Mouse (Mus musculus): ENCODE results near the gene Rpp25.

Gene Rpp25

DNA sequence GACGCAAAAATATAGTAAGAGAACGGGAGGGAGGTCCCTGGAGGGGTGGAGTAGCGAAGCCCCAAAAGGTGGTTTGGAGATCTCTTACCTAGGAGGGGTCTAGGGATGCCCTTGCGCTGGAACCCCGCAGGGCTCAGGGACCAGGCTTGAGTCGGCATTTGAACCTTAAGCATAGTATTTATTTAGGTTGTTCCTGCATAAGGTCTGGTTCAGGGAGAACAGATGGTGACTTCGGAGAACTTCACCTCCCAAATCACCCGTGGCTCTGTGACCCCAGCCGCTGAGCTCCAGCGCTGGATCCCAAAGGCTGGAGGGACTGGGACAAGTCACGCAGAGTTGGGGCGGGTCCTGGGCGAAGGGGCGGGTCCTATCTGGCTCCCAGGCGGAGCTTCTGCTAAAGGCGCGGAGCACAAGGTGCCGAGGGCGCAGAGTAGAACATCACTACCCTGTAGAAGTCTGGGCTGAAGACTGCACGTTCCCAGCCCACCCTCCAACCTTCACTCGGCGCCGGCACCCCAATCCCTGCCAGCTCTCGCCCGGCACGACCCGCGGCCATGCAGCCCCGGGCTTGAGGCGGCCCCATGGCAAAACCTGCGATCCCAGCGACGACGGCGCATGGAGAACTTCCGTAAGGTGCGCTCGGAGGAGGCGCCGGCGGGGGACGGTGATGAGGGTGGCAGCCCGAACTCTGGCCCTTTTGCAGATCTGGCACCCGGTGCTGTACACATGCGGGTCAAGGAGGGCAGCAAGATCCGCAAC, at the start of gene Rpp25:
Rpp25 (plus strand) TSS at position 405 of the 759 bp plus-strand sequence.
- peak in 1 of 2 experiments; percentile 54 for DNase-seq (ENCODE audit: low spot score in 2 of 2)

DNA sequence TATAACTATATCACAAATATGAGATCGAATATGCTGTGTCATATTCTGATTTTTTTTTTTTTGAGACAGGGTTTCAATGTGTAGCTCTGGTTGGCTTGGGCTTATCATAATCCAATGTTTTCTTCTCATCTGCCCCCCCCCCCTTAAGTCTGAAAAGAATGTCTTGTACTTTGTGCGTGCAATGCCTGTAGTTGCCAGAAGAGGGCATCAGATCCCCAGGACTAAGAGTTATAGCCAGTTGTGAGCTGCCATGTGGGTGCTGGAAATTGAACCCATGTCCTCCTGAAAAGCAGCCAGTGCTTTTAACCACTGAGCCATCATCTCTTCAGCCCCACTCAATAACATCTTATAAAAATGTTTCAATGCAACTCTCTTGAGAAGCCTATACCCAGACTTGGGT, 44.1 kb upstream of the Rpp25 start:
- no peak for DNase-seq (ENCODE audit: low spot score in 2 of 2)

DNA sequence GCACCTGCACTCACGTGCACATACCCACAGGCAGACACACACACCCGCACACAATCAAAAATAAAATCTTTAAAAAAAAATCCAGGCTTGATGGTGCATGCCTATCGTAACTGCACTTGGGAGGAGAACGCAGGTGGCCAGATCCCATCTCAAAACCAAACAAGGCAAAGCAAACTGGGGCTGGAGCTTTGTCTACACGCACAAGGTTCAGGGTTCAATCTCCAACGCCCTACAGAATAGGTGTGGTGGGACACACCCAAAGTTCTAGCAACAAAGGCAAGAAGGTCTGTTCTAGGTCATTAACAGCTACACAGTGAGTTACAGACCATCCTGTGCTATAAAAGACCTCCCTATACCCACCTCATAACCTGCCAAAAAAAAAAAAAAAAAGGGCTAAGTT, 41.0 kb upstream of the Rpp25 start:
- DNase-seq (ENCODE audit: low spot score in 2 of 2): no peak

DNA sequence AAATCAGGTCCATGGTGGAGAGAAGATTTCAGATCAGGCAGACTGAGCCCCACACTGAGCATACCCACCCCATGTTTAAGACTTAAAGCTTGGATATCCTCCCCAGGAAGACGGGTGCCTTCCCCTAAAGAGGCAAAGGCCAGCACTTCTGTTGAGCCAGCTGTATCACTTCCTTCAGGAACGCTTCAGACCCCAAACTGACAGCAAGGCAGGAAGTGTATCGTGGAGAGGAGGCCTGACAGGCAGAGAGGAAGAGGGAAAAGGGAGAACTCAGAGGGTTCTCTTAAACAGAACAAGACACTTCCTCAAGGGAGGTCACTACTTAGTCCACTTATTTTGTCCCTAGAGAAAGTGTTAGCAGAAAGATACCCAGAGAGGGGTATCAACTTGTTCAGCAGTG, 37.7 kb upstream of the Rpp25 start:
- no peak for DNase-seq (ENCODE audit: low spot score in 2 of 2)

DNA sequence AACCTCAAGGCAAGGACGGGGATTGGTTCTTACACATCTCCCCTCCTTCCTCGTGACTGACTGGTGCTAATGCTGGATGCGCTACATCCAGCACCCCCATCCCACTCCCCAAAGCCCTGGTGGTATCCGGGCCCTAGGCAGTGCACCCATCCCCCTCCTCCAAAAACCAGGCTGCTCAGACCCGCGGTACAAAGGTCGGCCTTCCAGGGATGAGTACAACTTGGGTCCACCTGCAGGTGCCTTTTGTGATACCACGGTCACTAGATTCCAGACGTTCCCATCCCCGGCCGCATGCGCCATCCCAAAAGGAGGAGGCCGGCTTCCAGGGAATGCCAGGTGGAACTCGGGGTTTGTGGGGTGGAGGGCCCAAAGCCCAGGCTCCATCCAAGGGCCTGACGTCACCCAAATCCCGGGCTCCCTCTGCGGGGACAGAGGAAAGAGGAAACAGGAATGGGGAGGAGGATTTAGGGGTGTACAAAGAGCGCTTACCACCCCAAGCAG, 36.5 kb upstream of the Rpp25 start:
- peak; percentile 33 to 55 for DNase-seq (ENCODE audit: low spot score in 2 of 2)

DNA sequence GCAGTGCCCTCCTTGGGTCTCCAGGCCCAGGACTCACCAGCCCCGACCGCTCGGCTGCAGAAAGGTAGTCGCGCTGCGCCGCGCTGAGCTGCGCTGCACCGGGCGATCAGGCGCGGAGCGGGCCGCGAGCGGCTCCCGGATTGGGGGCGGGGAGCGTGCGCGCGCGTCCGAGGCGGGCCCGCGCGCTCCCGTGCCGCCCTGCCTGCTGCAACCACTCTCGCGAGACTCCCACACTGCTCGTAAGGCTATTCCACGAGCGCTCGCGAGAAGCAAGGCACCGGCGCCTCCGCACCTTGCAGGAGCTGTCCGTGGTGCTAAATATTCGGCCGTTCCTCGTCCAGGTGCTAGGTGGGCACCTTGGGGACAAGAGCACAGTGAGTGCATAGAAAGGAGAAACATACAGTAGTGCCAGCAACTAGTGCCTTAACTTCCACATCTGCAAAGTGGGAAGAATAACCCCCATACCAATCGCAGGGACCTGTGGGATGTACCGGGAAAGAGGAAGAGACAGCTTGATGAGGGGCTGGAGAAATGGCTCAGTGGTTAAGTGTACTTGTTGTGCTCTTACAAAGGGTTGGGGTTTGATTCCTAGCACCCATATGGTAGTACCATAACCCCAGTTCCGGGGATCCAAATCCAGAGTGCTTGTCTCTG, 35.8 kb upstream of the Rpp25 start, which contains the start of gene Scamp5:
Scamp5 (minus strand) TSS at position 165 of the 654 bp plus-strand sequence.
- peak; percentile 77 to 91 for DNase-seq (ENCODE audit: low spot score in 2 of 2)

DNA sequence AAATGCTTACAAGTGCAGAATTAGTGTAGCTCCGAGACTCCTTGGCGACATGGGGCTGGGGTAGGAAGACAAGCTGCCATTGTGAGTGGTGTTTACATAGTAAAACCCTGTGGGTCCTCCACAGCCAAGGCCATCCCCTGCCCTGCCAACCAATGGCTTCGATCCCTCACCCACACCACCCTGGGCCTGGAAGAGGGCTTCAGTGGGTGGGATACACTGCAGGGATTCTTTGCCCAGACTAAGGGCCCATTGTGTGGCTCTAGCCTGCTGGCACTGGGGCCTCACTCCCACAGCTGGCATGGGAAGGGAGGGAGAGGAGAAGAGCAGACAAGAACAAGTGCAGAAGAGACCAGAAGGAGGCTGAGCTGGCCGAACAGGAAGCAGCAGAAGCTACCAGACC, 34.9 kb upstream of the Rpp25 start:
- DNase-seq (ENCODE audit: low spot score in 2 of 2): peak; percentile 66 to 73

DNA sequence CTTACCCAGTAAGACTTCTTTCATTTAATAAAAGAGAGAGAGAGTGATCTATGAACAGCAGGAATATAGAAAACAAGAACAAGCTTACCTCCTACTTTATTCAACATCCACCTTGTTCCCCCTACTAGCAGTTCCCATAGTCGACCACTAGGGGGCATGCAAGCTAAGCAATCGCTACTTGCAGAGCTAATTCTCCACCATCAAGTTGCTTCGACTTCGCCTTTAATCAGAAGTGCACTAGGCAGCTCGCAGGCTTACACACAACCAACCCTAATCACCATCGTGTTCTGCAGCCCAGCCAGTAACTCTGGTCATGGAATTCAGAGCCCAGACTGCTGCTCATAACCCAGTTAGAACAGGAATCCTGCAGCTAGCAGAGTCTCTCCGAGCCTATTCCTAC, 18.1 kb upstream of the Rpp25 start:
- DNase-seq (ENCODE audit: low spot score in 2 of 2): peak; percentile 66 to 89

DNA sequence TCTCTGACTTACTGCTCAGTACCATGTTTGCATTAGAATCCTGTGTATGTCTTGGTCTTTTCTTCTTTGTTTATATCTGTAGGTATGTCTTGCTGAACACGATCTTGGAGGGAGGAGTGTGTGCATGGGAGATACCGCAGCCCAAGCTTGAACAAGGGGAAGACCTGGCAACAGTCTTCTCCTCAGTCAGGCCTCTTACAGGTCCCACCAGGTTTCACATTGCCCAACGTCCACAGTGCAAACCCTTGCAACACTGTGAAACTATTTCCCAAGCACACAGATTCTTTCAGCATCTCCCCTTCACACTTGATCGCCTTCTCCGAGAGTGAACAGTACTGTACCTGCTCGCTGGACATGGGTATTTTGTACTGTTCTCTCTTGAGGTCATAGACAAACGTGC, 16.0 kb upstream of the Rpp25 start:
- no peak for DNase-seq (ENCODE audit: low spot score in 2 of 2)

DNA sequence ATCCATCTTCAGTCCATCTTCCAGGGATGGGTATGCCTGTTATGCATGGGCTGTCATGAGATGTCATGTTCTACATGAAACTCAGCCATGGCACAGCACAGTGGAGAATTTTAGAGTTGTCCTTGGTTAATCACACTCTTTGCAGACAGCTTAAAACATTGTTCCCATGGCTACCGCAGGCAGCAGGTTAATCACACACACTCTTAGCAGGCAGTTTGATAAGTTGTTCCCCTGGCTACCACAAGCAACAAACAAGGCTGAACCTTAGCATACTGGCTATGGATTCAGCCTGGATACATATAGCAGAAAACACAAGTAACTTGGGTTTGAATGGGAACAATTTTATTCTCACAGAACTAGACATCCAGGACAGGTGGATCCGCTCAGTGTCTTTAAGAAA, 10.3 kb upstream of the Rpp25 start:
- no peak for DNase-seq (ENCODE audit: low spot score in 2 of 2)

DNA sequence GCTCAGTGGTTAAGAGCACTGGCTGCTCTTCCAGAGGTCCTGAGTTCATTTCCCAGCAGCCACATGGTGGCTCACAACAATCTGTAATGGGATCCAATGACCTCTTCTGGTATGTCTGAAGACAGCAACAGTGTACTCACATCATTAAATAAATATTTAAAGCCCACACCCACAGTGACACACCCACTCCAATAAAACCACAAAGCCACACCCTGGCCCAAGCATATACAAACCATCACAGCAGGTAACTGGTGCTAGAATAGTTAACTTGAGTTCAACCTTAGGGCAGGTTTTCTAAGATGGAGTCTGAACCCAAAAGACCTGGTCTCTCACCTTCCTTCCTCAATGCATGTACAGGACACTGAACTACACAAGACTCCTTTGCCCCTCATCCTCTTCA, 8.9 kb upstream of the Rpp25 start:
- DNase-seq (ENCODE audit: low spot score in 2 of 2): no peak

DNA sequence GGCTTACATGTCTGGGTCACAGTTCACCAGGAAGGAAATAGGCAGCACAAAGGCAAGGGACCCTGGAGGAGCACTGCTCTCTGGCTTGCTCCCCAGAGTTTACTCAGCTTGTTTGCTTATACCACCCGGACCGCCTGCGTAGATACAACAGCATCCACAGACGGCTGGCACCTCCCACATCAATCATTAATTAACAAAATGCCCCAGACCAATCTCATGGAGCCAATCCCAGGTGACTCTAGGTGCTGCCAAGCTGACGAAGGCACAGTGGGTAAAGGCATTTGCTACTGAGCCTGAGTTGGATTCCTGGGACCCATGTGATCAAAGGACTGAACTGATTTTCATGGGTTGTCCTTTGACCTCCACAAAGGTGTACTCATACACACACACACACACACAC, 6.6 kb upstream of the Rpp25 start:
- DNase-seq (ENCODE audit: low spot score in 2 of 2): no peak

DNA sequence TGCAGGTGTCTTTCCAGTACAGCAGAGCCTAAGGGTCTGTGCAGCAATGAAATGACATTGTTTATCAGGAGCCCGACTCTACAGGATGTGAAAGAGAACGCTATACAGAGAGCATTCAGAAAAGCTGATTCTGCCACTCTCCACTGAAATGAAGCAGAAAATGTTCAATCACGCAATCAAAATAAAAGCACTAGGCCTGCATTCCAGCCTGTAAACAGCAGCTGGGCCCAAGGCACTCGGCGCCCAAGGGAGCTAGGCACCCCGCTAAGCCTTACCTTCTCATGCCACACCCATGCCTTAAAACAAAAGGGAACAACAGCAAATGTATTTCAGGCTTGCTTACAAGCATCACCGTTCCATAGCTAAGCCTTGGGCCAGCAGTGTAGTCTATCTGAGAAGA, 5.3 kb upstream of the Rpp25 start:
- no peak for DNase-seq (ENCODE audit: low spot score in 2 of 2)

DNA sequence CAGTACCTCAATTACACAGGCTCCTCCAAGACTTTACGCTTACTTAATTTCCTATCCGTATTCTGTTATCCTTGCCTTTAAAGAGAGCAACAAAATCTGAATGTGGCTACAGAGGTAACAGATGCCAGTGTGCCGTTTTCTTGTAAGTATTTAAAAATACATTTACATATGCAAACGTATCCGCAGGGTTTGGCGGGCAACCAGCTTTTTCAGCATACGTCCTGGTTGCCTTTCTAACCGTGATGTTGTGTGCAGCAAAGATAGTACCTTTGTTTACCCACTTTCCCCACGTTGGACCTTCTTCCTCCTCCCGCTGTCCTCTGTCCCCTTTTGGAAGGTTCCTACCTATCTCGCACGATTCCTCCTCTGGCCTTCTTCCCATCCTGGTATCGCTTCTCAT, 2.4 kb upstream of the Rpp25 start:
- peak in 1 of 2 experiments; percentile 45 for DNase-seq (ENCODE audit: low spot score in 2 of 2)

DNA sequence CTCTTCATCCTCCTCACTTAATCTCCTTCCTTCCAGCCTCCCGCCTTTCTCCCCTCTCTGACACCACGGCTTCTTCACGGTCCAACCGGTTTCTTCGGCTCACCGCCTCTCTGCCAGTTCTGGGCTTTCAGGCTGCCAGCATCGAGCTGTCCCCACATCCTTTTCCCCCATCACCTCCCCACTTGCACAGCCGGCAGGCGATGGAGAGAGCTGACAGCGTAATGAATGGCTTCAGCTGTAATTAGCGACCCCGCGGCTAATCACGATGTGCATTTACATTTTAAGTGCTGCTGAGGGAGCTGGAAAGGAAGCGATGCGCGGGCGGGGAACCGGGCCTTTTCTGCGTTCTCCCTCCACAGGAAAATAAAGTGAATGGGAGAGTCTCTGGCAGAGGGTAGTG, 2.0 kb upstream of the Rpp25 start:
- DNase-seq (ENCODE audit: low spot score in 2 of 2): peak in 1 of 2 experiments; percentile 46

DNA sequence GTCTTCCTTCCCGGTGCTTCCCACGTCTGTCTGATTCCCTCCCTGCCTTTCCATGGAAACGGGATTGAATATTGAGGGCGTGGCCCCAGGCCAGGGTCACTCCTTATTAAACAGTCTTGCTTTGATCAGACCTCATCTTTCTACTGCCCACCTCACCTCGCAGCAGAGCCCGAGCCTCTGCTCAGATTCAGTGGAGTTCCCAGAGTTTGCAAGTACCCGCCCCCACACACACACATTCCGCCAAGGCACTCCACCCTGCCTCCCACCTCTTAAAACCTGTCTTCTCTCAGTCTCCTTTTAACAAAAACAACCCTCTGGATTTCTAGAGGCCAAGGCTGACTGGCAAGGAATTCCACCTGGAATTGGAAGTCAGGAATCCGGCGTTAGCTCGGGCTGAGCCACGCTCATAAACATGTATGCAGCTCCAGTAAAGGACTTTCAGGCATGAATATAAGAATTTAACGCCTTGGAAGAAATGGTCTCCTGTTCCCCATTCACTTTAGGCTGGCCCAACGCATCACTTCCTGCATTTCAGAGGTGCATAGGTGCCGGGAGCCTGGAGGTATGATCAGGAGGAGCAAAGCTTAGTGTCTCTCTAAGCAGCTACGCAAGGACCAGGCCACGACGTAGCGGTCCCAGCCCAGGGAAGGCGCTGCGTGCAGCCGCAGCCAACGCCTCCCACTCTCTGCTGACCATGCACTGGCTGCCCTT, 760 bp upstream of the Rpp25 start:
- peak in 1 of 2 experiments; percentile 52 for DNase-seq (ENCODE audit: low spot score in 2 of 2)

DNA sequence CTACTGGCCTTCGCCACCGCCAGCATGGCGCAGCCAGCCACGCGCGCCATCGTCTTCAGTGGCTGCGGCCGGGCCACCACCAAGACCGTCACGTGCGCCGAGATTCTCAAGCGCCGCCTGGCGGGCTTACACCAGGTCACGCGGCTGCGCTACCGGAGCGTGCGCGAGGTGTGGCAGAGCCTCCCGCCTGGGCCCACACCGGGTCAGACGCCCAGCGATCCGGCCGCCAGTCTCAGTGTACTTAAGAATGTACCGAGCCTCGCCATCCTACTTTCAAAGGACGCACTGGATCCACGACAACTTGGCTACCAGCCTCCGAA, 515 bp downstream of the Rpp25 start:
- peak in 1 of 2 experiments; percentile 54 for DNase-seq (ENCODE audit: low spot score in 2 of 2)

DNA sequence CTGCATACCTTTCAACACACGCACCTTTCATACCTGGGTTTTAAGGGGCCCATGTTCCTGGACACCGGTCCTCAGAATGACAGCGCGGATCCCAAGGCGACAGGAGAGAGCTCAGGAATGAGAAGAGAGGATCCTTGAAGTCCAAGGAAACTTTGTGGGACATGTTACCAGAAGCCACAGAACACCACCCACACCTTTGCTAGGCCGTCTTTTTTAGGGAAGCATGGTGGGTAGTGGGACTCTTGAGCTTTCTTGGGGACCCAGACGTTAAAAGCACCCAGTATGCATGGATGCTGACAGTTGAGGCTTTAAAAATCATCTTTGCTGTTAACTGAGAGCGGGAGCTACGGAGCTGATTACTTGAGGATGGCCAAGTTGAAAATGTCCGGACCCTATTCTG, 1.1 kb downstream of the Rpp25 start:
- DNase-seq (ENCODE audit: low spot score in 2 of 2): no peak

DNA sequence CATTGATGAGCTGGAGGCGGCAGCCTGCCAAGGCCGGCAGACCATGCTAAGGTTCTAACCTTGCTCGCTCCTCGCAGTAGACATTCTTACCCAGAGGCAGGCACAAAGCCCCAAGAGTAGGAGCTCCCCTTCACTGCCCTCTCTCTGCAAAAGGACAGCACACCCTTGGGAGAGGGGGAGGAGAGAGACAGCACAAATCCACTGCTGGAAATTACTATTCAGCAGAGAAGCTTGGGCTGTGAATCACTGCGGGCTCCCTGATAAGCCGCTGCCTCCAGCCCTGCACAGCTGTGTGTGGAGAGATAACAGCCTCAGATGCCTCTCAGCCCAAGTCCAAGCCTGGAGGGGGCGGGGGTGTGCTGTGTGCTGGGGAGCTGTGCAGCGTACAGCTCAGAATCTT, 1.9 kb downstream of the Rpp25 start:
- peak in 1 of 2 experiments; percentile 60 for DNase-seq (ENCODE audit: low spot score in 2 of 2)

DNA sequence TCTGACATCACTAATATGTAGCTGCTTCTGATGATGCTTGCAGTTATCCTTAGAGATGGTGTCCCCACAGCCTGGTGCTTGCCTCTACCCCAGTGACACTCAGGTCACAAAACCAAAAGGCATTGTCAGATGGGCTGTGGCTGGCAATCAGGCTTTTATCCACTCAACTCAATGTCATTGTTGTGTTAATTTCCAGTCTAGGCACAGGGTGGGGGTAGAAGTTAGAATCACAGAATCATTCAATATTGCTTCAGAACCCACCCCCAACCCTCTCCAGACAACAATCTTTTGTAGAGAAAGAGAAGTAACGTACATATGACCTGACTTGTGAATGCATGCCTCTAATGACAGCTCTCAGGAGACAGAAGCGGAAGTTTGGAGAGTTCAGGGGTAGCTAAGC, 6.8 kb downstream of the Rpp25 start:
- DNase-seq (ENCODE audit: low spot score in 2 of 2): no peak

DNA sequence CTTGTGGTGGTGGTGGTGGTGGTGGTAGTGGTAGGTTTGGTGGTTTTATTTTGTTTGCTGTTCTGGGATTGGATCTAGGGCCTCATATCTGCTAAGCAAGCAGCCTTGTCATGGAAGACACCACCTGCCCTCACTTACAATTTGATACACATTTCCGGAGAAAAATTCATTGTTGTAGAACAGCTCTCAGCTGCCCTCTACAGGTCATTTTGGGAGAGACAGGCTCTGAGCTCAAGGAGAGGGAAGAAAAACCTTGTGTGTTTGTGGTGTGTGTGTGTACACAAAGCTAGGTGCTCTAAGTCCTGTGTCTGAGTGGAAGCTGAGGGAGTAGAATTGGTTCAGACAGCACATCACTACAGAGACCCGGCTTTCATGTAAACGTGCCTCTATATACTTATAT, 13.3 kb downstream of the Rpp25 start:
- peak in 1 of 2 experiments; percentile 74 for DNase-seq (ENCODE audit: low spot score in 2 of 2)

DNA sequence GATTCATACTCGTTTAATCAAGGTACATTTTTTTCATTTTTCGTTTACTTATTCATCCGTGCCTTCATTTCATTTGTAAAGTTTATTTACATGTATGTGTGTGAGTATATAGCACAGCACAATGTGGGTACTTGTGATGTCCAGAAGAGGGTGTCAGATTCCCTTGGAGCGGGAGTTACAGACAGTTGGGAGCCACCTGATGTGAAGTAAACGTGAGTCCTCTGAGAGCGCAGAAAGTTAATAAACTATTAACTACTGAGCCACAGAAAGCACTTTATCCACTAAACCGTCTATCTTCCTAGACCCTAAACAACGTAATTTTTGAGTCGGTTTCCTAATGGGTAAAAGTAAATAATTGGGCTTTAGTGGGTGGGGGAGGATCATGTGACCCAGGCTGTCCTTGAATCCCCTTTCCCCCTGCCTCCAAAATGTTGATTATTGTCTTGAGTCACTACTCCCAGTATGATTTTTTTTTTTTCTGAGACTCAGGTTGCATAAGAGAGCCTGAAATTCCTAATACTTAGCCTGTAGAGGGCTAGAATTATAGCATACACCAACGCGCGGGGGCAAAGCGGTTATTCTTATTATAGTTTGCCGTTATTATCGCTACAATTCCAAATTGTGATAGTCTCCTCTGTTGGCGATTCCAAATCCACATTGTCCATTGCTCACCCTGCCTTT, 16.7 kb downstream of the Rpp25 start:
- DNase-seq (ENCODE audit: low spot score in 2 of 2): no peak

Data from left cerebral cortex, adult 9 months (tissue).